Mouse (Mus musculus): ENCODE results near the gene Bpifa6. TPM values are rescaled to one million over a fixed set of nuclear protein-coding genes. Genes with fewer than 3 reads are reported as not detected.

The Bpifa6 gene
- not detected in 2 replicates for polyA plus RNA-seq (2012)

GRCm38 (mm10) chr2:153974582-153974981 is at the start of gene Bpifa6:
Gene Bpifa6 (plus strand): TSS chr2:153974945.

GRCm38 (mm10) chr2:153937843-153938242 is 36.9 kb upstream of the Bpifa6 start, which contains the start of gene Bpifb4:
Gene Bpifb4 (plus strand): TSS chr2:153938212.

GRCm38 (mm10) chr2:154007965-154008364 is 33.2 kb downstream of the Bpifa6 start, which contains the start of gene Bpifa2:
Gene Bpifa2 (plus strand): TSS chr2:154008265.

Other genes with a start within 250 kb of the Bpifa6 start
- 4.9 and 6.3 TPM in 2 replicates for gene Mapre1, start 233.7 kb upstream of the Bpifa6 start, polyA plus RNA-seq (2012)
- gene Efcab8, start 195.0 kb upstream of the Bpifa6 start, polyA plus RNA-seq (2012): 0.21 TPM in 1 of 2 replicates, not detected in the other
- not detected in 2 replicates for gene Sun5, start 103.9 kb upstream of the Bpifa6 start, polyA plus RNA-seq (2012)
- 0.18 TPM in 1 of 2 replicates, not detected in the other for gene Bpifb2, start 99.9 kb upstream of the Bpifa6 start, polyA plus RNA-seq (2012)
- not detected in 2 replicates for gene Bpifb6, start 74.6 kb upstream of the Bpifa6 start, polyA plus RNA-seq (2012)
- not detected in 2 replicates for gene Bpifb3, start 56.7 kb upstream of the Bpifa6 start, polyA plus RNA-seq (2012)
- gene Bpifb4, start 36.7 kb upstream of the Bpifa6 start, polyA plus RNA-seq (2012): not detected in 2 replicates
- gene Bpifa2, start 33.3 kb downstream of the Bpifa6 start, polyA plus RNA-seq (2012): not detected in 2 replicates
- not detected in 2 replicates for gene Bpifa3, start 155.4 kb downstream of the Bpifa6 start, polyA plus RNA-seq (2012)
- not detected in 2 replicates for gene Bpifa1, start 167.9 kb downstream of the Bpifa6 start, polyA plus RNA-seq (2012)
- not detected in 2 replicates for gene Bpifa5, start 187.7 kb downstream of the Bpifa6 start, polyA plus RNA-seq (2012)
- not detected in 2 replicates for gene Bpifb1, start 215.9 kb downstream of the Bpifa6 start, polyA plus RNA-seq (2012)
- gene Bpifb5, start 248.8 kb downstream of the Bpifa6 start, polyA plus RNA-seq (2012): 0.13 and 0.18 TPM in 2 replicates

All from megakaryocyte-erythroid progenitor cell, adult 5 weeks (primary cell).